ENCODE assay signal across 22 mouse cellular contexts in genomic region chr15:91616016-91616415, GRCm38 (mm10). TPM values are rescaled to one million over a fixed set of nuclear protein-coding genes. Genes with fewer than 3 reads are reported as not detected.
DNase-seq lines count a peak whose midpoint lies in the region; ATAC-seq and TF ChIP-seq lines count a peak whose summit lies in the region.
"Had no signal": no experiment of that assay in that cellular context is flagged by ENCODE, and none has a peak within 500 bp of the region (broad histone marks: within the 10 kb centered on the region; RNA-seq: fewer than 3 reads in every experiment).

No protein-coding gene starts in this region.

- H3K27me3 ChIP-seq in kidney, embryonic 16.5 days (ENCODE audit: insufficient read depth, low read length) = no peaks in the 10 kb centered on the region
- H3K27me3 ChIP-seq in myocyte (ENCODE audit: control insufficient read depth, insufficient read depth, insufficient read length) = no peaks in the 10 kb centered on the region
- no peaks in the 10 kb centered on the region for H3K27me3 ChIP-seq in heart, embryonic 10.5 days (ENCODE audit: insufficient read depth, poor library complexity, severe bottlenecking)
- H3K27me3 ChIP-seq: CH12.LX; intestine, embryonic 15.5 days; midbrain, embryonic 15.5 days; neural tube, embryonic 13.5 days; Patski had no signal

- H3K27ac ChIP-seq in kidney, embryonic 16.5 days (ENCODE audit: low read length) = no peak overlapping the region
- H3K27ac ChIP-seq in heart, embryonic 10.5 days = no peak overlapping the region
- H3K27ac ChIP-seq: hindbrain, embryonic 10.5 days; intestine, embryonic 15.5 days; macrophage; midbrain, embryonic 15.5 days; neural tube, embryonic 13.5 days had no signal

- no peaks in the 10 kb centered on the region for H3K9me3 ChIP-seq in kidney, embryonic 16.5 days (ENCODE audit: low read length)
- H3K9me3 ChIP-seq in heart, embryonic 10.5 days = no peaks in the 10 kb centered on the region
- H3K9me3 ChIP-seq: hindbrain, embryonic 10.5 days; intestine, embryonic 15.5 days; midbrain, embryonic 15.5 days; neural tube, embryonic 13.5 days had no signal

- H3ac ChIP-seq in myocyte (ENCODE audit: control insufficient read depth, insufficient read length) = no peak overlapping the region

- H3K79me2 ChIP-seq in myocyte (ENCODE audit: control insufficient read depth, insufficient read depth) = no peaks in the 10 kb centered on the region

- no peaks in the 10 kb centered on the region for H3K36me3 ChIP-seq in kidney, embryonic 16.5 days (ENCODE audit: insufficient read depth, low read length)
- no peaks in the 10 kb centered on the region for H3K36me3 ChIP-seq in myocyte (ENCODE audit: control insufficient read depth, insufficient read depth)
- H3K36me3 ChIP-seq in heart, embryonic 10.5 days = no peaks in the 10 kb centered on the region
- H3K36me3 ChIP-seq: G1E; hindbrain, embryonic 10.5 days; intestine, embryonic 15.5 days; midbrain, embryonic 15.5 days; neural tube, embryonic 13.5 days had no signal

- no peak for TF ChIP-seq POLR2A in myocyte (IDR thresholded peaks at IDR 0.05; ENCODE audit: insufficient read length, low read depth)

- H3K4me2 ChIP-seq in kidney, embryonic 16.5 days (replicated peaks; ENCODE audit: low read depth, low read length) = no peak overlapping the region
- peak overlapping the region; percentile 41 for H3K4me2 ChIP-seq in myocyte (ENCODE audit: low read depth)
- H3K4me2 ChIP-seq: heart, embryonic 11.5 days; intestine, embryonic 15.5 days; midbrain, embryonic 15.5 days; neural tube, embryonic 13.5 days had no signal

- peak; percentile 18 for DNase-seq in cerebellum, adult 9-10 months
- DNase-seq in cerebellum, adult 18-20 months = no peak
- DNase-seq in kidney, adult 8-10 months = peak; percentile 56 to 64
- peak; percentile 10 for DNase-seq in brain, adult 2 months (ENCODE audit: low read depth, low spot score)
- DNase-seq in heart, embryonic 10.5 days (ENCODE audit: low spot score) = no peak
- DNase-seq: B cell, adult 2 months; cerebellum, postnatal 10 days; embryo, embryonic 11 days; thymus, postnatal 14 days had no signal

- 66% methylated on average over 12 of the region's 12 CpGs for WGBS in kidney, embryonic 16.5 days
- 84% methylated on average over 12 of the region's 12 CpGs for WGBS in heart, embryonic 10.5 days

- no peak overlapping the region for H3K9ac ChIP-seq in kidney, embryonic 16.5 days (replicated peaks; ENCODE audit: low read length)
- H3K9ac ChIP-seq: intestine, embryonic 15.5 days; midbrain, embryonic 15.5 days; neural tube, embryonic 13.5 days had no signal

- H3K4me1 ChIP-seq in kidney, embryonic 16.5 days (ENCODE audit: insufficient read depth, low read length) = no peaks in the 10 kb centered on the region
- no peaks in the 10 kb centered on the region for H3K4me1 ChIP-seq in heart, embryonic 10.5 days
- H3K4me1 ChIP-seq: hindbrain, embryonic 10.5 days; intestine, embryonic 15.5 days; midbrain, embryonic 15.5 days; neural tube, embryonic 13.5 days had no signal

- ATAC-seq in kidney, embryonic 16.5 days (ENCODE audit: low FRiP score, low TSS enrichment) = no peak
- ATAC-seq: forebrain, embryonic 14.5 days; hindbrain, embryonic 16.5 days; intestine, embryonic 15.5 days; midbrain, embryonic 15.5 days; Patski had no signal

- H3K4me3 ChIP-seq in kidney, embryonic 16.5 days (ENCODE audit: low read length) = no peak overlapping the region
- no peak overlapping the region for H3K4me3 ChIP-seq in myocyte
- no peak overlapping the region for H3K4me3 ChIP-seq in heart, embryonic 10.5 days
- H3K4me3 ChIP-seq: hindbrain, embryonic 10.5 days; intestine, embryonic 15.5 days; midbrain, embryonic 15.5 days; neural tube, embryonic 13.5 days had no signal

TF ChIP-seq in myocyte, 11 proteins besides CTCF, POLR2A, EP300 and RAD21:
- TF ChIP-seq REST (IDR thresholded peaks at IDR 0.05; ENCODE audit: insufficient read depth, insufficient read length) = no peak
- TF ChIP-seq CEBPB (IDR thresholded peaks at IDR 0.05; ENCODE audit: insufficient read depth, poor library complexity, severe bottlenecking) = no peak
- TF ChIP-seq MAX (IDR thresholded peaks at IDR 0.05; ENCODE audit: low read depth) = no peak
- no peak for TF ChIP-seq E2F4 (IDR thresholded peaks at IDR 0.05; ENCODE audit: insufficient read depth)
- TF ChIP-seq MYOG (IDR thresholded peaks at IDR 0.05; ENCODE audit: control insufficient read depth in 1 of 3, insufficient read depth in 1 of 3, insufficient read length in 2 of 3, low read depth in 2 of 3) = no peak
- TF ChIP-seq USF1 (IDR thresholded peaks at IDR 0.05; ENCODE audit: low read depth) = no peak
- no peak for TF ChIP-seq POLR2AphosphoS2 (IDR thresholded peaks at IDR 0.05; ENCODE audit: insufficient read length, low read depth)
- TF ChIP-seq TCF12 (IDR thresholded peaks at IDR 0.05; ENCODE audit: insufficient read depth, poor library complexity, severe bottlenecking) = no peak

RNA-seq across cellular contexts. Expression of gene Slc2a13, which starts 43.0 kb away (rescaled TPM):
- polyA plus RNA-seq in kidney, embryonic 16.5 days (2015; fragmentation: Nextera tagmentation; extraction: Ambion mirVana) = 1.7 and 1.9 TPM in 2 replicates
- 0.62 TPM for polyA plus RNA-seq in myocyte (2012; fragmentation: generic; extraction: Trizol)
- 0.80 and 0.90 TPM in 2 replicates for polyA plus RNA-seq in heart, embryonic 10.5 days (2016; fragmentation: Nextera tagmentation; extraction: Ambion mirVana)
- polyA plus RNA-seq: G1E, macrophage had no signal

RNA-seq across cellular contexts. Expression of gene Lrrk2, which starts 57.0 kb away (rescaled TPM):
- 6.6 and 8.7 TPM in 2 replicates for polyA plus RNA-seq in kidney, embryonic 16.5 days (2015; fragmentation: Nextera tagmentation; extraction: Ambion mirVana)
- polyA plus RNA-seq in myocyte (2012; fragmentation: generic; extraction: Trizol) = 9.2 TPM
- 3.3 and 3.5 TPM in 2 replicates for polyA plus RNA-seq in heart, embryonic 10.5 days (2016; fragmentation: Nextera tagmentation; extraction: Ambion mirVana)
- polyA plus RNA-seq: G1E had no signal

Comparison
In these comparisons a context has a peak if more than half of its experiments do, and no peak if none do; other contexts are left out.
1. DNase-seq: peak in cerebellum, adult 9-10 months (single experiment), kidney, adult 8-10 months (2 of 2) and brain, adult 2 months (single experiment); none in cerebellum, adult 18-20 months (0 of 2) and heart, embryonic 10.5 days (single experiment).